Comparison of ENCODE assay signal across 8 mouse cellular contexts in the genomic region with DNA sequence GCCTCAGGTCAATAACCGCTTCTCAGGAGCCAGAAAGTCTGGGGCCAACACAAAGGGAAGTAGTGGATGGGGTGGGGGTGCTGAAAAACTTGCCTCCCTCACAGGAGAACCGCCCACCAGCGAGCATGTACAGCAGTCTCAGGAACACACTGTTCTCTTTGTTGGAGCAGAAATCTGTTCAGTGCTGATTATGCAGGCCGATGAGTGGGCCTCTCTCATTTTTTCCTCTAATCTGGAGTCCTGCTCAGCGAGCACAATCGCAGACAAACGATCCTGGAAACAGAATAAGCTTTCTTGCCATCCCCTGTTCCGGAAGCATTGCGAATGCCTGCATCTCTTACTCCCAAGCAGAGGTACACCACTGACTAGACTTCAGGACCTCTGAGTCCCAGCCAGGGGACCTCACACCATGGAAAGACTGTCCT.
DNase-seq lines count a peak whose midpoint lies in the region; ATAC-seq and TF ChIP-seq lines count a peak whose summit lies in the region.

No protein-coding gene starts in this region.

- no peak for TF ChIP-seq CTCF in kidney, adult 2 months (conservative IDR thresholded peaks at IDR 0.05; ENCODE audit: insufficient read depth, insufficient read length, low read depth, low read length)

- no peak overlapping the region; the same call in 1 of the 2 replicates for H3K9ac ChIP-seq in kidney, embryonic 16.5 days (replicated peaks; ENCODE audit: low read length)
- no peak overlapping the region; the same call in 1 of the 2 replicates for H3K9ac ChIP-seq in midbrain, embryonic 11.5 days (ENCODE audit: low read length)

- peak; percentile 71 for ATAC-seq in kidney, embryonic 16.5 days (ENCODE audit: low FRiP score, low TSS enrichment)
- peak; percentile 84 for ATAC-seq in midbrain, embryonic 11.5 days (ENCODE audit: low FRiP score)

- no peak overlapping the region for H3K4me2 ChIP-seq in kidney, embryonic 16.5 days (replicated peaks; ENCODE audit: low read depth, low read length)
- H3K4me2 ChIP-seq in midbrain, embryonic 11.5 days: no peak overlapping the region

- H3K36me3 ChIP-seq in kidney, embryonic 16.5 days (ENCODE audit: insufficient read depth, low read length): no peaks in the 10 kb centered on the region
- no peaks in the 10 kb centered on the region for H3K36me3 ChIP-seq in kidney, adult 2 months (ENCODE audit: control insufficient read depth, insufficient read depth, low read length)
- no peaks in the 10 kb centered on the region for H3K36me3 ChIP-seq in midbrain, embryonic 11.5 days (ENCODE audit: control insufficient read depth, insufficient read depth, low read length)

- H3K4me1 ChIP-seq in kidney, embryonic 16.5 days (ENCODE audit: insufficient read depth, low read length): peaks cover 11% of the 10 kb centered on the region
- H3K4me1 ChIP-seq in kidney, adult 2 months (ENCODE audit: control insufficient read depth, insufficient read depth, low read length): no peaks in the 10 kb centered on the region
- peaks cover 19% of the 10 kb centered on the region for H3K4me1 ChIP-seq in midbrain, embryonic 11.5 days (ENCODE audit: control insufficient read depth, insufficient read depth, low read length)

- WGBS in kidney, embryonic 16.5 days: 44% methylated on average over 9 of the region's 9 CpGs
- WGBS in kidney, adult 2 months: 61% methylated on average over 9 of the region's 9 CpGs
- 34% methylated on average over 9 of the region's 9 CpGs for WGBS in midbrain, embryonic 11.5 days

- TF ChIP-seq POLR2A in kidney, adult 2 months (IDR thresholded peaks at IDR 0.05; ENCODE audit: low read depth, low read length): no peak

- peak overlapping the region; percentile 34; the same call in 1 of the 2 replicates for H3K27ac ChIP-seq in kidney, embryonic 16.5 days (ENCODE audit: low read length)
- H3K27ac ChIP-seq in kidney, adult 2 months (ENCODE audit: insufficient read depth, low read depth, low read length): no peak overlapping the region
- H3K27ac ChIP-seq in midbrain, embryonic 11.5 days (ENCODE audit: low read depth, low read length): peak overlapping the region; percentile 32; the same call in 1 of the 2 replicates

- no peaks in the 10 kb centered on the region for H3K9me3 ChIP-seq in kidney, embryonic 16.5 days (ENCODE audit: low read length)
- no peaks in the 10 kb centered on the region for H3K9me3 ChIP-seq in midbrain, embryonic 11.5 days (ENCODE audit: control insufficient read depth, low read length)

- DNase-seq in kidney, adult 2 months: no peak
- DNase-seq in frontal cortex, adult 2 months (ENCODE audit: extremely low spot score in 1 of 2, low spot score in 1 of 2): peak; percentile 89
- peak; percentile 93 for DNase-seq in layer of hippocampus, adult 9-11 months
- peak; percentile 90 for DNase-seq in midbrain, embryonic 11.5 days (ENCODE audit: low spot score, missing footprints)
- peak; percentile 95 for DNase-seq in telencephalon, adult 2 months (ENCODE audit: low read depth, low spot score)
- no peak for DNase-seq in ovary, postnatal 36 days (ENCODE audit: low spot score)
- no peak for DNase-seq in kidney, adult 9 months

- H3K4me3 ChIP-seq in kidney, embryonic 16.5 days (ENCODE audit: low read length): no peak overlapping the region
- no peak overlapping the region for H3K4me3 ChIP-seq in kidney, adult 2 months (ENCODE audit: insufficient read depth, low read depth, low read length)
- H3K4me3 ChIP-seq in midbrain, embryonic 11.5 days (ENCODE audit: low read depth, low read length): no peak overlapping the region

- no peaks in the 10 kb centered on the region for H3K27me3 ChIP-seq in kidney, embryonic 16.5 days (ENCODE audit: insufficient read depth, low read length)
- no peaks in the 10 kb centered on the region for H3K27me3 ChIP-seq in kidney, adult 2 months (replicated peaks; ENCODE audit: control insufficient read depth, insufficient read depth, low read length)
- H3K27me3 ChIP-seq in midbrain, embryonic 11.5 days (ENCODE audit: control insufficient read depth, insufficient read depth, low read length): no peaks in the 10 kb centered on the region

Comparison
In these comparisons a context has a peak if more than half of its experiments do, and no peak if none do; other contexts are left out.
1. DNase-seq: peak in frontal cortex, adult 2 months (2 of 2), layer of hippocampus, adult 9-11 months (single experiment), midbrain, embryonic 11.5 days (single experiment) and telencephalon, adult 2 months (single experiment); none in kidney, adult 2 months (single experiment), ovary, postnatal 36 days (single experiment) and kidney, adult 9 months (single experiment).